Mouse (Mus musculus): Measurements from ENCODE around the gene 4632433K11Rik. TPM values are rescaled to one million over a fixed set of nuclear protein-coding genes. Genes with fewer than 3 reads are reported as not detected.
A peak's percentile ranks its signal among the peaks of the same experiment; 100 is the strongest.

Gene 4632433K11Rik
- polyA plus RNA-seq, 1 experiment from 2014 or later, result 0.33 TPM

DNA sequence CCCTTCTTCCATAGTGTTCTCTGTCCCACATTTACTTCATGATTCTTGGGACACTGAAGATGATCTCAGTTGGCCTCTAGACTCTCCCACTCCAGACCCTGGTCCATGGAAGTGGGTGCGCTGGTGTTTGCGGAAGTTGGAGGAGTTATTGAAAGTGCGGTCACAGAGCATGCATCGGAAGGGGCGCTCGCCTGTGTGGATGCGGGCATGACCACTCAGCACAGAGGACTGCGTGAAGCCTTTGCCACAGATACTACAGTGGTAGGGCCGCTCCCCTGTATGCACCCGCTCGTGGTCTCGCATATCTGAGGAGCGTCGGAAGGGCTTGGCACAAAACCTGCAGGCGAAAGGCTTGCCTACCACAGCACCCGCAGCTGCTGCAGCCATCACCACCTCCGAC is 1.7 kb downstream of the 4632433K11Rik start:
- no peak for ATAC-seq (ENCODE audit: low FRiP score)

DNA sequence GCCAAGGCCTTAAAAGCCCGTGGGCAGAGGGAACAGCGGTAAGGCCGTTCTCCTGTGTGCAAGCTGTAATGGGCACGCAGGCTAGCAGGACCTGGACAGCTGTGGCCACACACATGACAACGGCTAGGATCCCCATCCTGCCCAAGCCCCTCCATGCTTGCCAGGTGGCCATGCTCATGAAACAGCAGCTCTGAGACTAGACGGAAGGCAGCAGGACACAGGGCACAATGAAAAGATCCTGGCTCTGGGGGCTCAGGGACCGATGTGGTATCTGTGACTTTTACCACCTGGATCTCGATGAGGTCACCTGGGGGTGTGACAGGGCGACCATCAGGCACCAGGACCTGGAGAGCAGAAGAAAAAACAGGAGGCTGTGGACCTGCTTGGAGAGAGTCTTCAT is 2.2 kb downstream of the 4632433K11Rik start:
- no peak for ATAC-seq (ENCODE audit: low FRiP score)
- Histone ChIP-seq H3K4me3 (ENCODE audit: low read depth, low read length) (no peak overlapping the region), H3K27me3 (ENCODE audit: control insufficient read depth, insufficient read depth, low read length) (no peaks in the 10 kb centered on the region), H3K9ac (ENCODE audit: low read length) (no peak overlapping the region), H3K4me1 (ENCODE audit: control insufficient read depth, insufficient read depth, low read length) (peaks cover 8% of the 10 kb centered on the region), H3K4me2 (no peak overlapping the region), H3K9me3 (ENCODE audit: control insufficient read depth, low read length) (peaks cover 8% of the 10 kb centered on the region), H3K36me3 (ENCODE audit: control insufficient read depth, insufficient read depth, low read length) (peaks cover 39% of the 10 kb centered on the region), H3K27ac (ENCODE audit: low read depth, low read length) (no peak overlapping the region)
- 93% methylated on average over 9 of the region's 9 CpGs for WGBS
- DNase-seq (ENCODE audit: low spot score, missing footprints), result no peak

More for the DNA sequence above, 1.7 kb downstream of the 4632433K11Rik start:
- no peak overlapping the region for H3K27ac ChIP-seq (ENCODE audit: low read depth, low read length)
- no peak overlapping the region for H3K4me2 ChIP-seq
- 96% methylated on average over 17 of the region's 17 CpGs for WGBS
- DNase-seq (ENCODE audit: low spot score, missing footprints), result no peak
- H3K4me1 ChIP-seq (ENCODE audit: control insufficient read depth, insufficient read depth, low read length), result peaks cover 8% of the 10 kb centered on the region
- no peak overlapping the region for H3K4me3 ChIP-seq (ENCODE audit: low read depth, low read length)
- no peak overlapping the region for H3K9ac ChIP-seq (ENCODE audit: low read length)
- H3K36me3 ChIP-seq (ENCODE audit: control insufficient read depth, insufficient read depth, low read length), result peaks cover 43% of the 10 kb centered on the region
- peaks cover 13% of the 10 kb centered on the region for H3K9me3 ChIP-seq (ENCODE audit: control insufficient read depth, low read length)
- H3K27me3 ChIP-seq (ENCODE audit: control insufficient read depth, insufficient read depth, low read length), result no peaks in the 10 kb centered on the region

GRCm38 (mm10) chr7:5037026-5037425 is 3.1 kb downstream of the 4632433K11Rik start:
- DNase-seq (ENCODE audit: low spot score, missing footprints) (no peak), ATAC-seq (ENCODE audit: low FRiP score) (no peak)
- WGBS, result 94% methylated on average over 7 of the region's 7 CpGs
- peaks cover 32% of the 10 kb centered on the region for H3K36me3 ChIP-seq (ENCODE audit: control insufficient read depth, insufficient read depth, low read length)
- no peaks in the 10 kb centered on the region for H3K9me3 ChIP-seq (ENCODE audit: control insufficient read depth, low read length)
- H3K4me1 ChIP-seq (ENCODE audit: control insufficient read depth, insufficient read depth, low read length), result peaks cover 8% of the 10 kb centered on the region
- H3K27me3 ChIP-seq (ENCODE audit: control insufficient read depth, insufficient read depth, low read length), result no peaks in the 10 kb centered on the region
- H3K4me2 ChIP-seq, result no peak overlapping the region
- H3K9ac ChIP-seq (ENCODE audit: low read length), result no peak overlapping the region
- no peak overlapping the region for H3K27ac ChIP-seq (ENCODE audit: low read depth, low read length)
- no peak overlapping the region for H3K4me3 ChIP-seq (ENCODE audit: low read depth, low read length)

GRCm38 (mm10) chr7:5037467-5037866 is 3.5 kb downstream of the 4632433K11Rik start:
- WGBS, result 90% methylated on average over 8 of the region's 8 CpGs

GRCm38 (mm10) chr7:5038109-5038732 is 4.3 kb downstream of the 4632433K11Rik start, which contains the start of gene Zfp784:
TSS of gene Zfp784 (minus strand) at chr7:5038446.
- Histone ChIP-seq H3K4me3 (ENCODE audit: low read depth, low read length) (peak within 1 kb of the TSS; percentile 56), H3K4me2 (peak within 1 kb of the TSS; percentile 39), H3K4me1 (ENCODE audit: control insufficient read depth, insufficient read depth, low read length) (peaks cover 8% of the 10 kb centered on the region), H3K27me3 (ENCODE audit: control insufficient read depth, insufficient read depth, low read length) (no peaks in the 10 kb centered on the region), H3K36me3 (ENCODE audit: control insufficient read depth, insufficient read depth, low read length) (peaks cover 21% of the 10 kb centered on the region), H3K9me3 (ENCODE audit: control insufficient read depth, low read length) (no peaks in the 10 kb centered on the region), H3K27ac (ENCODE audit: low read depth, low read length) (peak within 1 kb of the TSS; percentile 92), H3K9ac (ENCODE audit: low read length) (peak within 1 kb of the TSS; percentile 72)
- under 1% methylated on average over 48 of the region's 48 CpGs for WGBS
- ATAC-seq (ENCODE audit: low FRiP score), result peak; percentile 97
- peak; percentile 98 for DNase-seq (ENCODE audit: low spot score, missing footprints)

More at GRCm38 (mm10) chr7:5037467-5037866, 3.5 kb downstream of the 4632433K11Rik start:
- Histone ChIP-seq H3K4me2 (peak overlapping the region; percentile 38), H3K9me3 (ENCODE audit: control insufficient read depth, low read length) (no peaks in the 10 kb centered on the region), H3K27me3 (ENCODE audit: control insufficient read depth, insufficient read depth, low read length) (no peaks in the 10 kb centered on the region), H3K9ac (ENCODE audit: low read length) (peak overlapping the region; percentile 72; the same call in 1 of the 2 replicates), H3K4me1 (ENCODE audit: control insufficient read depth, insufficient read depth, low read length) (peaks cover 8% of the 10 kb centered on the region), H3K36me3 (ENCODE audit: control insufficient read depth, insufficient read depth, low read length) (peaks cover 28% of the 10 kb centered on the region), H3K4me3 (ENCODE audit: low read depth, low read length) (peak overlapping the region; percentile 56; the same call in 1 of the 2 replicates), H3K27ac (ENCODE audit: low read depth, low read length) (peak overlapping the region; percentile 92; the same call in 1 of the 2 replicates)
- ATAC-seq (ENCODE audit: low FRiP score) (no peak), DNase-seq (ENCODE audit: low spot score, missing footprints) (peak; percentile 76)

- H3K4me3 ChIP-seq (ENCODE audit: low read depth, low read length), result peak overlapping the region; percentile 56
- peak overlapping the region; percentile 39 for H3K4me2 ChIP-seq
- peaks cover 8% of the 10 kb centered on the region for H3K4me1 ChIP-seq (ENCODE audit: control insufficient read depth, insufficient read depth, low read length)
- no peak for ATAC-seq (ENCODE audit: low FRiP score)
- peaks cover 15% of the 10 kb centered on the region for H3K36me3 ChIP-seq (ENCODE audit: control insufficient read depth, insufficient read depth, low read length)
- H3K9ac ChIP-seq (ENCODE audit: low read length), result peak overlapping the region; percentile 72; the same call in 1 of the 2 replicates
- H3K9me3 ChIP-seq (ENCODE audit: control insufficient read depth, low read length), result no peaks in the 10 kb centered on the region
- H3K27ac ChIP-seq (ENCODE audit: low read depth, low read length), result no peak overlapping the region
- H3K27me3 ChIP-seq (ENCODE audit: control insufficient read depth, insufficient read depth, low read length), result no peaks in the 10 kb centered on the region
- 48% methylated on average over 5 of the region's 5 CpGs for WGBS
- no peak for DNase-seq (ENCODE audit: low spot score, missing footprints)
These were observed 5.0 kb downstream of the 4632433K11Rik start for GRCm38 (mm10) chr7:5038940-5039339.

- no peak overlapping the region for H3K4me2 ChIP-seq
- WGBS, result 80% methylated on average over 2 of the region's 2 CpGs
- no peak for ATAC-seq (ENCODE audit: low FRiP score)
These were observed 11.1 kb downstream of the 4632433K11Rik start for GRCm38 (mm10) chr7:5044981-5045380.

GRCm38 (mm10) chr7:5046112-5046511 is 12.2 kb downstream of the 4632433K11Rik start:
- no peaks in the 10 kb centered on the region for H3K27me3 ChIP-seq (ENCODE audit: control insufficient read depth, insufficient read depth, low read length)
- H3K4me3 ChIP-seq (ENCODE audit: low read depth, low read length), result no peak overlapping the region
- ATAC-seq (ENCODE audit: low FRiP score) (no peak), DNase-seq (ENCODE audit: low spot score, missing footprints) (no peak)
- H3K36me3 ChIP-seq (ENCODE audit: control insufficient read depth, insufficient read depth, low read length), result 0 out of 2 replicates have a peak, but pooled peaks cover 3% of the 10 kb centered on the region
- no peak overlapping the region for H3K4me2 ChIP-seq
- no peak overlapping the region for H3K9ac ChIP-seq (ENCODE audit: low read length)
- no peaks in the 10 kb centered on the region for H3K9me3 ChIP-seq (ENCODE audit: control insufficient read depth, low read length)
- H3K4me1 ChIP-seq (ENCODE audit: control insufficient read depth, insufficient read depth, low read length), result peaks cover 3% of the 10 kb centered on the region
- no peak overlapping the region for H3K27ac ChIP-seq (ENCODE audit: low read depth, low read length)
- WGBS, result 69% methylated on average over 2 of the region's 2 CpGs

More at GRCm38 (mm10) chr7:5044981-5045380, 11.1 kb downstream of the 4632433K11Rik start:
- Histone ChIP-seq H3K4me1 (ENCODE audit: control insufficient read depth, insufficient read depth, low read length) (no peaks in the 10 kb centered on the region), H3K36me3 (ENCODE audit: control insufficient read depth, insufficient read depth, low read length) (0 out of 2 replicates have a peak, but pooled peaks cover 3% of the 10 kb centered on the region), H3K27ac (ENCODE audit: low read depth, low read length) (no peak overlapping the region), H3K4me3 (ENCODE audit: low read depth, low read length) (no peak overlapping the region), H3K9me3 (ENCODE audit: control insufficient read depth, low read length) (no peaks in the 10 kb centered on the region), H3K27me3 (ENCODE audit: control insufficient read depth, insufficient read depth, low read length) (no peaks in the 10 kb centered on the region), H3K9ac (ENCODE audit: low read length) (no peak overlapping the region)
- DNase-seq (ENCODE audit: low spot score, missing footprints), result no peak

GRCm38 (mm10) chr7:5047313-5047712 is 13.4 kb downstream of the 4632433K11Rik start:
- H3K9ac ChIP-seq (ENCODE audit: low read length), result no peak overlapping the region
- H3K4me1 ChIP-seq (ENCODE audit: control insufficient read depth, insufficient read depth, low read length), result peaks cover 9% of the 10 kb centered on the region
- no peaks in the 10 kb centered on the region for H3K9me3 ChIP-seq (ENCODE audit: control insufficient read depth, low read length)
- 38% methylated on average over 2 of the region's 2 CpGs for WGBS
- no peak for ATAC-seq (ENCODE audit: low FRiP score)
- no peaks in the 10 kb centered on the region for H3K36me3 ChIP-seq (ENCODE audit: control insufficient read depth, insufficient read depth, low read length)
- DNase-seq (ENCODE audit: low spot score, missing footprints), result no peak
- no peak overlapping the region for H3K4me2 ChIP-seq
- no peaks in the 10 kb centered on the region for H3K27me3 ChIP-seq (ENCODE audit: control insufficient read depth, insufficient read depth, low read length)
- no peak overlapping the region for H3K27ac ChIP-seq (ENCODE audit: low read depth, low read length)
- H3K4me3 ChIP-seq (ENCODE audit: low read depth, low read length), result no peak overlapping the region

Measured in midbrain, embryonic 11.5 days (tissue).